Mouse (Mus musculus): ENCODE measurements around the gene Cort. TPM values are rescaled to one million over a fixed set of nuclear protein-coding genes. Genes with fewer than 3 reads are reported as not detected.
A peak's percentile ranks its signal among the peaks of the same experiment; 100 is the strongest.
"Not testable (repeated sequence)": the region's sequence is repeated elsewhere in the genome, so short reads cannot be mapped to it uniquely, and the experiment has no call there.

Gene Cort
- polyA plus RNA-seq, 1 experiment from 2014 or later = 0.30 TPM

DNA sequence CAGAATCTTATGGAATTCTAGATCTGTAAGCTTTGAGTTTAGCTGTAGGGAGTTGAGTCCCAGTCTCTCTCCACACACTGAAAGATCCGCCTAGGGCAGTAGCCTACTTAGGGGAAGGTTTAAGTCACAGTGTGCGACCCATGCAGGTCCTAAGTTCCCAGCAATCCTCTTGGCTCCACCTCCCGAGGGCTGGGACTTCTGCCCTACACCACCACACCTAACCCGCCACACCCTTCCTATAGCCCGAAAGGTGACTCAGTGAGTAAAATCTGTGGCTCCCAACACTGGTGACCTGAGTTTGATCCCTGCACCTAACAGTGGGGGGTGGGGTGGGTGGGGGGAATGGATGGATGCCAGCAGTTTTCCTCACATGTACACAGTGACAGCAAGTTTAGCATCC is 3.1 kb downstream of the Cort start:
- Histone ChIP-seq H3K4me2 (replicated peaks) (no peak overlapping the region), H3K9me3 (no peaks in the 10 kb centered on the region), H3K27ac (no peak overlapping the region), H3K4me1 (no peaks in the 10 kb centered on the region), H3K4me3 (no peak overlapping the region), H3K27me3 (replicated peaks) (no peaks in the 10 kb centered on the region), H3K36me3 (peaks cover 24% of the 10 kb centered on the region), H3K9ac (no peak overlapping the region)
- no peak for ATAC-seq (ENCODE audit: low FRiP score, low read depth)
- 62% methylated on average over 5 of the region's 5 CpGs for WGBS

DNA sequence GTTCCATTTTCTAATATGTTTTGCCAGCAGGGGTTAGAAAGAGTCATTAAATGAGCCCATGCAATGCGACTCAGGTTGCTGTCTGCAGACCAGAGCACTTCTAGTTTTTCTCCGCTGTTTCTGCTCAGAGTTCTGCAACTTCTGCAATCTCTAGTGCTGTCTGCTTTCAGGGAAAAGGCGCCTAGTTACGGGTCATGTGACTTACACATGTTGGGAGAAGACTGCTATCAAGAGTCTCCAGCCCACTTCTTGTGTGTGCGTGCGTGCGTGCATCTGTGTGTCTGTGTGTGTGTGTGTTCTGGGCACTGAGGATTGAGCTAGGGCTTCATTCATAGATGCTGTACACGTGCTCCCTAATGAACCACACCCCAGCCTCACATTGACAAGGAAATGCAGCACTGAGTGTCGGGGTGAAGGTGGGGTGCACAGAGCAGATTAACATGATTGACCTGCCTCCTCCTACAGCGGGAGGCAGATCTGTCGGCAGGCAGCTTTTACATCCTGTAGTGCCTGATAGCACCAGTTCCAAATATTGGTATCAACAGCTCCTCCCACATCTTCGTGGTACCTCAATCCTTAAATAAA is 6.5 kb downstream of the Cort start:
- not testable (repeated sequence) for ATAC-seq (ENCODE audit: low FRiP score, low read depth); H3K9ac ChIP-seq; H3K27me3 ChIP-seq (replicated peaks); H3K4me1 ChIP-seq; H3K4me2 ChIP-seq (replicated peaks); H3K4me3 ChIP-seq; H3K9me3 ChIP-seq; H3K27ac ChIP-seq
- H3K36me3 ChIP-seq = peaks cover 19% of the 10 kb centered on the region
- 89% methylated on average over 12 of the region's 12 CpGs for WGBS

DNA sequence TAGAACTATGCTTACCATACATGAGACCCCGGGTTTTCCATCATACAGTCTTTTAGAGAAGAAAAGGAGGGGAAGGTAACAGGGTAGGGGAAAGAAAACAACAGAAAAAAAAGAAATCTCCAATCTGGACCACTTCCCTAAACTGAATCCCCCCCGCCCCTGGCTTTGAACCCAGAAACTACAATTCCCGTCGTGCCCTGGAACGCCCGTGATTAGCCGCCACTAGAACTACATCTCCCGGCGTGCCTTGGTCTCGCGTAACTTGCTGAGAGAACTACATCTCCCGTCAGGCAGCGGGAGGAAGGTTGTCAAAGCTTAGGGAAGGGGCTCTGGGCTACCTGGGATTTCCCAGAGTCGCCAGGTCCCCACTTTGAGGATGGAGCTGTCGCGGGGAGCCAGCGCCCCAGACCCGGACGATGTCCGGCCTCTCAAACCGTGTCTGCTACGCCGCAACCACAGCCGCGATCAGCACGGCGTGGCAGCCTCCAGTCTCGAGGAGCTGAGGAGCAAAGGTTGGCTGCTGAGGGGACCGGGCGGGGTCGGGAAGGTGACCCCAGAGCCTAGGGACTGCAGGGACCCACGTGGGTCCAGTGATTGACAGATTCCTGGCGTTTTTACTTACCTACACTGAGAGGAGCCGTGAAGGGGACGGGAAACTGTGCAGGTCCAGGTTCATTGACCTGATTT is 22.5 kb downstream of the Cort start, which contains the start of gene Dffa:
Gene Dffa (plus strand): TSS at position 272 of the 687 bp plus-strand sequence.
- WGBS = under 1% methylated on average over 35 of the region's 35 CpGs
- peak; percentile 85 for ATAC-seq (ENCODE audit: low FRiP score, low read depth)
- Histone ChIP-seq H3K4me1 (peaks cover 9% of the 10 kb centered on the region), H3K27ac (no peak within 1 kb of the TSS), H3K36me3 (peaks cover 23% of the 10 kb centered on the region), H3K9ac (peak within 1 kb of the TSS; percentile 77), H3K4me3 (peak within 1 kb of the TSS; percentile 70), H3K27me3 (replicated peaks) (no peaks in the 10 kb centered on the region), H3K4me2 (replicated peaks) (peak within 1 kb of the TSS; percentile 93), H3K9me3 (no peaks in the 10 kb centered on the region)

DNA sequence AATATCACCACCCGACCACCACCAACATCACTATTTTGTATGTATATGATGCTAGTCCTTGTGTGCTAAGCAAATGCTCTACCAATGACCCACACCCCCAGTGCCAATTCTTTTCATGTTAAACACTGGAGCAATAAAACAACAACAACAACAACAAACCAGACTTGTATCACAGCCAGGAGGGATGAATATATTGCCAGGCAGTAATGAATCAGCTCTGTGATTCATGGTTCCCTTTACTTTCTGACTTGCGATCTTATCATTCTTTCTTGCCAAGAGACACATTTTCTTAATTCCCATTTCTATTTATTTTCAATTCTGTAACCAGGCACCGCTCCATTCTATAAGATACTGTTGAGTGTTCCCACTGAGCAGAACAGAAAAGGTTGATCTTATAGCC is 25.1 kb downstream of the Cort start:
- H3K27me3 ChIP-seq (replicated peaks) = no peaks in the 10 kb centered on the region
- no peak overlapping the region for H3K27ac ChIP-seq
- H3K9me3 ChIP-seq = no peaks in the 10 kb centered on the region
- ATAC-seq (ENCODE audit: low FRiP score, low read depth) = no peak
- WGBS = 88% methylated on average over 3 of the region's 3 CpGs
- H3K4me1 ChIP-seq = peaks cover 24% of the 10 kb centered on the region
- H3K4me3 ChIP-seq = no peak overlapping the region
- peaks cover 4% of the 10 kb centered on the region for H3K36me3 ChIP-seq
- no peak overlapping the region for H3K9ac ChIP-seq
- H3K4me2 ChIP-seq (replicated peaks) = no peak overlapping the region

DNA sequence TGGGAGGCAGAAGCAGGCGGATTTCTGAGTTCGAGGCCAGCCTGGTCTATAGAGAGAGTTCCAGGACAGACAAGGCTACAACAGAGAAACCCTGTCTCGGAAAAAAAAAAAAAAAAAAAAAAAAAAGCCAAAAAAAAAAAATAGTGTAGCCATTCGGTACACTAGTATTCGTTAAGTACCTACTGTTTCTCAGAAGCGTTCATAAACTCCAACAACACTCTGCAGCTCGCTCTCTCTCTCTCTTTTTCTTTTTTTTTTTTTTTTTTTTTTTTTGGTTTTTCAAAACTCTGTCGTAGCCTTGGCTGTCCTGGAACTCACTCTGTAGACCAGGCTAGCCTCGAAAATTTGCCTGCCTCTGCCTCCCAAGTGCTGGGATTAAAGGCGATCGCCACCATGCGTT is 26.1 kb downstream of the Cort start:
- not testable (repeated sequence) for H3K27me3 ChIP-seq (replicated peaks); H3K27ac ChIP-seq; H3K4me3 ChIP-seq; H3K9me3 ChIP-seq; H3K4me2 ChIP-seq (replicated peaks); H3K36me3 ChIP-seq; ATAC-seq (ENCODE audit: low FRiP score, low read depth); H3K9ac ChIP-seq
- peaks cover 24% of the 10 kb centered on the region for H3K4me1 ChIP-seq
- WGBS = 89% methylated on average over 12 of the region's 12 CpGs

DNA sequence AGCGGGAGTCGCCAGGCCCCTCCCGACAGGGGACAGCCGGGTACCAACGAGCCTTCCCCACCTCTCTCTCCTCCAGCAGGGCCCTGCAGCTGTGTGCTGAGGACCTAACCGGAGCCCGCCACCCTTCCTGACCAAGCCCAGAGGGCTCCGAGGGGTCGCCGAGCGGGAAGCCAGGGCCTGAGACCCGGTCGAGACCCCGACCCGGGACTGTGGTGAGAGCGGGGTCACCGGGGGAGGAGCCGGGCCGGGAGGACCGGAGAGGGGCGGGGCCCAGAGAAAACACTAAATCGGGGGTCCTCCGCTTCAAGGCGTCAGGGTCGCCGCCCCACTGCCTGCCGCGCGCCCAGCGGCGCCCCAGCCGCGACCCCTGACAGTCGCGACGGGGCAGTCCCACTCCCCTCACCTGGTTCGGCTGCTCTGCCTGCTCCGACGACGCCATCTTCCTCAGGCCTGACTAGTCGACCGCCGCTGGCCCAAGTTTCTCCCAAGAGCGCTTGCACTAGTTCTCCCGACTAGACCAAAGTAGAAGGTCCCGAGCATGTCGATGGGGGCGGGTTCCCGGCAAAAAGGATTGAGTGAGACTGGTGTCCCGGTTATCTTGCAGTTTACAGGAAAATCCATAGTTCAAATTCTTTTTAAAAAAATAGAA is 27.1 kb downstream of the Cort start, which contains the start of gene Pex14:
Gene Pex14 (minus strand): TSS at position 508 of the 649 bp plus-strand sequence.
- Histone ChIP-seq H3K4me1 (peaks cover 19% of the 10 kb centered on the region), H3K4me3 (peak within 1 kb of the TSS; percentile 96), H3K36me3 (no peaks in the 10 kb centered on the region; the same call in 1 of the 2 replicates), H3K9me3 (no peaks in the 10 kb centered on the region), H3K27me3 (replicated peaks) (no peaks in the 10 kb centered on the region), H3K4me2 (replicated peaks) (peak within 1 kb of the TSS; percentile 93), H3K9ac (peak within 1 kb of the TSS; percentile 89), H3K27ac (peak within 1 kb of the TSS; percentile 27; the same call in 1 of the 2 replicates)
- WGBS = under 1% methylated on average over 50 of the region's 50 CpGs
- ATAC-seq (ENCODE audit: low FRiP score, low read depth) = peak; percentile 78

DNA sequence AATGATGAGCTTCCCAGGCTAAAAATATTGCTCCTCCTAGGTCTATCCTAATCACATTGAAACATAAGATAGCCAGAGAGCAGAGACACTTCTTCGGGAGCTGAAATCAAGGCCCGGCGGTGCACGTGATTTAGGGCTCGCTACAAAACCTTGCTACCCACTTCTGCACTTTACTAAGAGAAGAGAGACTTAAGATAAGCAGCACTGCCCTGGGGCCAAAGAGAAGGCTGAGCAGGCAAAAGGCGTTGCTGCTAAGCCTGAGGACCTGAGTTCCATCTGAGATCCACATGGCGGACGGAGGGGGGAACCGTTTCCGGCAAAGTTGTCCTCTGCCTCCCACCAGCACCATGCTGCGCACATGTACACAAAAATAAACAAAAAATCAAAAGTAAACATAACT is 28.0 kb downstream of the Cort start:
- 28% methylated on average over 11 of the region's 11 CpGs for WGBS
- Histone ChIP-seq H3K9ac (peak overlapping the region; percentile 89), H3K27ac (no peak overlapping the region), H3K4me3 (peak overlapping the region; percentile 96), H3K27me3 (replicated peaks) (no peaks in the 10 kb centered on the region), H3K36me3 (no peaks in the 10 kb centered on the region; the same call in 1 of the 2 replicates), H3K4me2 (replicated peaks) (peak overlapping the region; percentile 93), H3K9me3 (no peaks in the 10 kb centered on the region), H3K4me1 (peaks cover 16% of the 10 kb centered on the region)
- no peak for ATAC-seq (ENCODE audit: low FRiP score, low read depth)

DNA sequence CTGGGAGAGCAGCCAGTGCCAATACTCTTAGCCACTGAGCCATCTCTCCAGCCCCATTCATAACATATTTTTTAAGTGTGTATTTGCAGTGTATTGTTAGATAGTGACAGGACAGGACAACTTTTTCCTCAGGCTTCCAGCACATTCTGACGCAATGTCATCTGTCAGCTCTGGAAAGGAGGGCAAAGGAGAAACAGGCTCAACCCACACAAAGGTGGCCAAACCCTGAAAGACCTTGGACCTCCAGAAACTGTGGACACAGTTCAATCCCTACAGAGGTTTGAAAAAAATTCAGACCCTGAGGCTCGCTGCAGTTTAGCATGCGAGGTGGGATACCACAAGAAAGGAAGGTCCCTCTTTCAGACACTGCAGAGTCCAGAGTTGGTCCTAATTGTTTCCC is 28.6 kb downstream of the Cort start:
- ATAC-seq (ENCODE audit: low FRiP score, low read depth) = no peak
- Histone ChIP-seq H3K4me1 (peaks cover 16% of the 10 kb centered on the region), H3K9me3 (no peaks in the 10 kb centered on the region), H3K36me3 (peaks cover 5% of the 10 kb centered on the region; the same call in 1 of the 2 replicates), H3K27ac (no peak overlapping the region), H3K4me2 (replicated peaks) (peak overlapping the region; percentile 93; the same call in 1 of the 2 replicates), H3K27me3 (replicated peaks) (no peaks in the 10 kb centered on the region), H3K9ac (no peak overlapping the region), H3K4me3 (no peak overlapping the region)
- 92% methylated on average over 3 of the region's 3 CpGs for WGBS

DNA sequence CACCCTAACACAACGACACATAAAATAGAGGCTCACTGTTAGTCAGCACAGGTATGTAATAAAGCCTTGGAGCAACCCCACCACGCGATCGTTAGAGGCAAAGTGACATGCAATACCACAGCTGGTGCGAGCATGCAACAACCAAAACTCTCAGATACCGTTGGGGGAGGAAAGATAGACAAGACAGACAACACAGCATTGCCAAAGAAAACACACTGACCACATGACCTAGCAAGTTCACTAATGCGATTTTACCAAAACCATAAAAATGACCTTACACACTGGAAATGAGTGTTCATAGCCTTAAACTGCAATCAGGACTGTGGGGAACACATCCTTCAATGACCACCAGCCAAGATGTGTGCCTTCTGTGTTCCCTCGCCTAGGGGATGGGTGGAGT is 35.2 kb downstream of the Cort start:
- Histone ChIP-seq H3K4me1 (no peaks in the 10 kb centered on the region), H3K9me3 (no peaks in the 10 kb centered on the region), H3K4me3 (no peak overlapping the region), H3K9ac (no peak overlapping the region), H3K36me3 (peaks cover 11% of the 10 kb centered on the region; the same call in 1 of the 2 replicates), H3K4me2 (replicated peaks) (no peak overlapping the region), H3K27ac (no peak overlapping the region), H3K27me3 (replicated peaks) (no peaks in the 10 kb centered on the region)
- no peak for ATAC-seq (ENCODE audit: low FRiP score, low read depth)
- 84% methylated on average over 8 of the region's 8 CpGs for WGBS

DNA sequence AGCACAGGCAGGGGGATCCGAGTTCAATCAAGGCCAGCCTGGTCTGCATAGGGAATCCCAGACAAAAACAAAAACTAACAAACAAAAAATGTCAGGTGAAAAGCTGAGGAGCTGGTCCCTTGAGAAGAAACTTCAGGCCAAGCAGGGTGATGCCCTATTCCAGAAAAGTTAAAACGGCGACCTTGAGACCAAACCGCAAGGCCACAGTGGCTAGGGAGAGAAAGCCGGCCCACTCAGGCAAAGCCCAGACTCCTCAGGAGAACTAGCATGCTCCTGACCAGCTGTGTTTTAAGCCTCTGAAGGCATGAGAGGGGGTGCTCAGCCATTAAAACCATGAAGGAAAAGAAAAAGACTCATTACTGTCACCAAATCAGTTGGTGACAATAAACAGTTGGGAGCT is 41.2 kb downstream of the Cort start:
- no peaks in the 10 kb centered on the region for H3K9me3 ChIP-seq
- H3K4me1 ChIP-seq = 0 out of 2 replicates have a peak, but pooled peaks cover 3% of the 10 kb centered on the region
- no peak overlapping the region for H3K4me3 ChIP-seq
- WGBS = 85% methylated on average over 5 of the region's 5 CpGs
- no peak overlapping the region for H3K9ac ChIP-seq
- H3K36me3 ChIP-seq = no peaks in the 10 kb centered on the region
- no peak for ATAC-seq (ENCODE audit: low FRiP score, low read depth)
- no peak overlapping the region for H3K27ac ChIP-seq
- no peak overlapping the region for H3K4me2 ChIP-seq (replicated peaks)
- H3K27me3 ChIP-seq (replicated peaks) = no peaks in the 10 kb centered on the region

DNA sequence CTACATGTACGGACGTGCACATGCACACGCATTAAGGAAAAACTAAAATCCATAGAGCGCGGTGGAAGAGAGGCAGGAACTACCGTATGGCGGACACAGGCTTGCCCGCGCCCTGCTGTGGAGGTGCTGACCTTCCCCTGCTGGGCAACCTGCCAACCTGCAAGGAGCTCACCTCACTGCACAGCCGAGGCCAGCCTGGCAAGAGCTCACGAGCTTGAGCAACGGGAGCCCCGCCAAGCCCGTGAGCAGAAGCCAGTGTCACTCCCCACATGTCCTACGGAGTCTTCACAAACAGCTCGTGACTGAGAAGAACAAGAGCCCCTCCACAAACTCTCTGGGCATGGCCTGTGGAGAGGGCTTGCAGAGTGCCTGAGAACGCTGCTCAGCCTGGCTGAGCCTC is 45.0 kb downstream of the Cort start:
- no peak overlapping the region for H3K27ac ChIP-seq
- H3K4me2 ChIP-seq (replicated peaks) = no peak overlapping the region
- H3K36me3 ChIP-seq = no peaks in the 10 kb centered on the region
- no peak for ATAC-seq (ENCODE audit: low FRiP score, low read depth)
- no peaks in the 10 kb centered on the region for H3K27me3 ChIP-seq (replicated peaks)
- WGBS = 82% methylated on average over 17 of the region's 17 CpGs
- no peaks in the 10 kb centered on the region for H3K9me3 ChIP-seq
- no peak overlapping the region for H3K9ac ChIP-seq
- H3K4me1 ChIP-seq = peaks cover 5% of the 10 kb centered on the region; the same call in 1 of the 2 replicates
- no peak overlapping the region for H3K4me3 ChIP-seq

DNA sequence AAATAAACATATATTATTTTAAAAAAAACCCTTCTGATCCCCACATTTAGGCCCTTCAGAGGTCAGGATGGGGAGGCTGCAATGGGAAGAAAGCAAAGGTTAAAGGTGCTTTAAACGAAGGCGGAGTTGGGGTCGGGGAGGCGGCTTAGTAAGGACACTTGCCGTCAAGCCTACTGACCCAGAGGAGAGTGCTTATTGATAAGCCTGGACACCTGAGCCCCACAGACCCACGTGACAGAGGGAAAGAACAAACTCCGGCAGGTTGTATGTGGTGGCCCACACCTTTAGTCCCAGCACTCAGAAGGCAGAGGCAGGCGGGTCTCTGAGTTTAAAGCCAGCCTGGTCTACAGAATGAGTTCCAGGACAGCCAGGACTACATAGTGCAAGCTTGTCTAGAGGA is 46.5 kb downstream of the Cort start:
- no peak overlapping the region for H3K27ac ChIP-seq
- no peak overlapping the region for H3K9ac ChIP-seq
- H3K4me3 ChIP-seq = no peak overlapping the region
- WGBS = 93% methylated on average over 8 of the region's 8 CpGs
- peaks cover 5% of the 10 kb centered on the region; the same call in 1 of the 2 replicates for H3K36me3 ChIP-seq
- ATAC-seq (ENCODE audit: low FRiP score, low read depth) = no peak
- H3K4me1 ChIP-seq = peaks cover 12% of the 10 kb centered on the region; the same call in 1 of the 2 replicates
- no peak overlapping the region for H3K4me2 ChIP-seq (replicated peaks)
- no peaks in the 10 kb centered on the region for H3K27me3 ChIP-seq (replicated peaks)
- H3K9me3 ChIP-seq = no peaks in the 10 kb centered on the region
